Mouse (Mus musculus) thymus, adult 2 months (tissue): ENCODE results near the gene Rimklb.

ENCODE experiments used
- CTCF ChIP-seq: fragments of 200-500 bp; IDR thresholded peaks from 2 replicates; pipeline ENCODE4 v1.5.1; 2012; ENCODE audit warnings: mild to moderate bottlenecking, control low read depth, low read length, moderate library complexity, borderline replicate concordance; ENCODE audit not compliant: control insufficient read depth, poor library complexity, insufficient read depth; ENCODE audit errors: extremely low read depth
- POLR2A ChIP-seq: fragments of 200-500 bp; IDR thresholded peaks from 2 replicates; pipeline ENCODE4 v1.6.1; 2012; ENCODE audit warnings: mild to moderate bottlenecking, low read length, control low read depth, moderate library complexity; ENCODE audit not compliant: control insufficient read depth, poor library complexity, insufficient read depth; ENCODE audit errors: extremely low read depth

- no peak for TF ChIP-seq CTCF
- no peak for TF ChIP-seq POLR2A
Observed at GRCm38 (mm10) chr6:122493799-122494472, 4.6 kb downstream of the Rimklb start.
